Mouse (Mus musculus): ENCODE results near the gene Disp2.
A peak's percentile ranks its signal among the peaks of the same experiment; 100 is the strongest.

Disp2 gene

GRCm38 (mm10) chr2:118779504-118780480 lies at the start of gene Disp2:
Gene Disp2 (plus strand): TSS chr2:118779719.
- DNase-seq (ENCODE audit: low spot score): peak; percentile 90

GRCm38 (mm10) chr2:118729816-118730621 lies 49.5 kb upstream of the Disp2 start:
- no peak for DNase-seq (ENCODE audit: low spot score)

GRCm38 (mm10) chr2:118730622-118730915 lies 49.0 kb upstream of the Disp2 start:
- no peak for DNase-seq (ENCODE audit: low spot score)

DNA sequence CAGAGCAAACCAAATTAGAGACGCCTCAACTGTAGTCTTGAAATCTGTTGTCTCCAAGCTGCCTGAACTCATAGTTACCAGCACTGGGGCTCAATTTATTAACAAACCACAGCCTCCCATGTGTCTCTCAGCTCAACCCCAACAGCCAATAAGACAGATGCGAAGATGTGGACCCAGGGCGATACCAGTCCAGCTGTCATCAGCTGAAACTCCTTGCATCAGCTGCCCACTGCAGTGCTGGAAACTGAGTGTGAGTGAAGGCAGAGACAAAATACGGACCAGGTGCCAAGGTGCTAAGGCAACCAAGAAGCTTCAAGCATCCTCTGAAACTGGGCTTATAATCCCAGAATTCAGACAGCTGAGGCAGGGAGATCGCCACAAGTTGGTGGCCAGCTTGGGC lies 47.5 kb upstream of the Disp2 start:
- DNase-seq (ENCODE audit: low spot score): no peak

GRCm38 (mm10) chr2:118733341-118733740 lies 46.2 kb upstream of the Disp2 start:
- no peak for DNase-seq (ENCODE audit: low spot score)

DNA sequence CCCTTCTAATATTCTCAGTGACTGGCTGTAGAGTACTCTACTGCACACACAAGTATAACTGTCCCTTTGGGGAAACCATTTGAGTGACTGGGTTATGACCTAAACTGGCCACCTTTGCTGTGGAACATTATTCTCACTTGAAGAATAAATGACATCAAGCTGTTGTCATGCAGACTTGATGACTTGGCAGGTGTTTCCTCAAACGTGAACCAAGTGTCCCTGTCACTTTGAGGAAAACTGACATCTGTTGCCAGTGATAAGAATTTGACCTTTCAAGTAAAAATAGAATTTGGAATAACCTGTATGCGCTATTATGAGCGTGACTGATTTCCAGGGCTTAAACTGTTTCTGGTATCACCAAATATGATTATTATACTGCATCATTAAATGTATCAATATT lies 39.2 kb upstream of the Disp2 start:
- DNase-seq (ENCODE audit: low spot score): no peak

GRCm38 (mm10) chr2:118741183-118741582 lies 38.3 kb upstream of the Disp2 start:
- DNase-seq (ENCODE audit: low spot score): no peak

GRCm38 (mm10) chr2:118743261-118743943 lies 36.1 kb upstream of the Disp2 start:
- DNase-seq (ENCODE audit: low spot score): no peak

DNA sequence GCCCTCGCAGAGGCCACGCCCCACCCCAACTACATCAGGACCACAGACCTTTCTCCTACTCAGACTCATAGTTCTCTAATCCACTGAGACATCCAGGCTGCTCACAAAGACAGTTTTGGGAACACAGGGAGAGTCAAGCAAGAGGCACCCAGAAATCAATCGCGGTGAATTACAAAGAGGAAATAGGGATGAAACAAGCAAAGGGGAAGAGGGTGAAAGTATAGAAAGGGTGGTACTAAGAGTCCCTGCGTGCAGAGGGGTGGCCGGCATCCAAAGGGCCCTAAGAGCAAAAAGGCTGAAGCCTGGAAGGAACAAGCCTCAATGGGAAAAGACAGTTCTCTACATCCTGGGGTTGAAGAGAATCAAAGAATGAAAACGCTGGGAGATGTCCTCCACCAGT lies 34.9 kb upstream of the Disp2 start:
- DNase-seq (ENCODE audit: low spot score): no peak

DNA sequence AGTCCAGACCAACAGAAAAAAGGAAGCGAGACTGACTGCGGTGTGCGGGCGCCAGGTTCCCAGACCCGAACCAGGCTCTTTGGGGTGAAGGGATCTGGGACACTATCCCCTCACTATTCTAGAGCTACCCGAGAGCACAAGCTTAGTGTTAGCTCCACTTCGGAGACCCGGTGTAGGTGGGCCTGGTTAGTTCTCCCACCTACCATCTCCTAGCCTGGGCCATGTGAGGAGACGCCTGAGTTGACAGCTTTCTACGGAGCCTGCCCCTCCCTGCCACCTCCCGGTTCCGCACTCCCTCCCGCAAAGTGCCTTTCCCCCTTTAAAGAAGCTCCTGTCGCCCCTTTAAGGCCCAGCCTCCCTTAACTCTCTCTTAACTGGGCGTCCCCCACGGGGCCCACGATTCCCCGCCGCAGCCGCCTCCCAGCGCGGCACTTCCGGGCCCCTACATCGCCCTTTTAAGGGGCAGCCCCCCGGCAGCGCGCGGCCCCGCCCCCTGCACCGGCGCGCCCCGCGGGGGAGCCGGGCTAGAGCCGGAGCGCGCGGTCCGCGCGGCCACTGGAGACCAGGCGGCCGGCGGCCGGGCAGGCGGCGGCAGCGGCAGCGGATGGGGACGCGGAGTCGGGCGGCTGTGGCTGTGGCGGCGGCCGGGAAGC lies 34.2 kb upstream of the Disp2 start, which contains the start of gene Inafm2:
Gene Inafm2 (plus strand): TSS at position 527 of the 653 bp plus-strand sequence.
- DNase-seq (ENCODE audit: low spot score): peak; percentile 86

GRCm38 (mm10) chr2:118745915-118746901 lies 33.3 kb upstream of the Disp2 start:
- no peak for DNase-seq (ENCODE audit: low spot score)

DNA sequence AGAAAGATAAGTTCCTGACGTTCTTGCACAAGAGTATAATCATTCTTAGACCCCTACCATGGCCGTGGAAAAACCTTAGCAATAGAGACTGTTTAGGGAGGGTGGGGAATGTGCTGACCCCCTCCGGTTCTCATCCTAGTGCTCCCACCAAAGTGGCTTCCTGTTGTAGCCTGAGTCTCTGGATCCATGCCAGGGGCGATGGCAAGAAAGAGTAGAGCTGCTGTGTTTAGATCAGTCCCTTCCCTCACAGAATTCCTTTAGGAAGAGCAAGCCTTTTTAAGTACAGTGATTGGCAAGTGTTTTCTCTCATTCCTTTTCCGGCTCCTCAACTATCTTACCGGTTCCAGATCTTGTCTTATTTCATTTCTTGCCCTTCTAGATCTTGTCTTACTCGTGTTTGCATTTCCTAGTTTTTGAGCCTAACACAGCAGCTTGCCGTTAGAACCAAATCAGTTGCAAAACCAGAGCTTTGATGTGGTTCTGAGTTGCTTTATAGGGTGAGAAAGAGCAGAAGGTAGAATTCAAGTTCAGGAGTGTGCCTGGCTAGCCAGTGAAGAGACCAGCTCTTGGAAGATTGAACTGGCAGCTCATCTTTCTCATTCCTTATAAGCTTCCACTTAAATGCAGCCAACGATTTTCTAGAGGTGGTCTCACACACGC lies 32.1 kb upstream of the Disp2 start:
- no peak for DNase-seq (ENCODE audit: low spot score)

DNA sequence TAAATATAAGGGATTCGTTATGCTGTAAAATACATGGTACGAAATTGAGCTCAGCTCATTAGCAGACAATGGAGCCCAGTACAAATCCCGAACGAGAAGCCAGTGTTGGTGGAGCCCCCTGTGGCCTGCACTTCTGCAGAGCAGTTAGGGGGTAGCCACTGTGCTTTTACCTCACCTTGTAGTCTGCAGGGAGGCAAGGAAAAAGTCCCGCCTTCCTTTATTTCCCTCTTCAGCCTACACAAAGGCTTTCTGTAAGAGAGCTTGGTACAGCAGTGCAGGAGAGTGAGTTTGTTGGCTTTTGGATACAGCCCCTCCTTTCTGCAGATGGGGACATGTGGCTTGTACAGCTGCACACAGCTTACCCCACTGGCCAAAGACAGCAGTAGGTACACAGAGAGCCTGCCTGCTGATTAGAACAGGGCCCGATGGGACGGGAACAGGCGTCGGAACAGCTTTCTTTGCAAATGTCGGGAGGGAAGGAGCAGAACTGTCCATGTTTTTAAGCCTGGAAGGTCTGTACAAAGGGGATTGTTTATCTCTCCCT lies 30.1 kb upstream of the Disp2 start:
- no peak for DNase-seq (ENCODE audit: low spot score)

DNA sequence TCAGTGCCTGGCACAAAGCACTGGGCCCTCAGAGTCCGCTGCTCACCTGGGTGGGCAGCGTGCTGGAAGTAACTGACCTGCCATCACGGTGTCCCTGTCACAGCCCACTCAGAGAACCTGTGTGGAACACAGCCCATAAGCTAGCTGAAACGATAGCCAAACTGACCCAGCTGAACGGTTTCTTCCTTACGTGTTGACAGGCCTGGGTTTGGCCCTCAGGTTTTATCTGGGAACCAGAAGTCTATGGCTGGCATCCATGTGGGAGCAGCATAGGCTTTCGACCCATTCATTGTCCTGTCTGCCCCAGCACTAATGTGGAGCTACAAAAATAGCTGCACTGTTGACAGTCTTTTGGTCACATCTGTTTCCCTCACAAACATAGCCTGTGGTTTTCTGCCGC lies 29.0 kb upstream of the Disp2 start:
- DNase-seq (ENCODE audit: low spot score): no peak

DNA sequence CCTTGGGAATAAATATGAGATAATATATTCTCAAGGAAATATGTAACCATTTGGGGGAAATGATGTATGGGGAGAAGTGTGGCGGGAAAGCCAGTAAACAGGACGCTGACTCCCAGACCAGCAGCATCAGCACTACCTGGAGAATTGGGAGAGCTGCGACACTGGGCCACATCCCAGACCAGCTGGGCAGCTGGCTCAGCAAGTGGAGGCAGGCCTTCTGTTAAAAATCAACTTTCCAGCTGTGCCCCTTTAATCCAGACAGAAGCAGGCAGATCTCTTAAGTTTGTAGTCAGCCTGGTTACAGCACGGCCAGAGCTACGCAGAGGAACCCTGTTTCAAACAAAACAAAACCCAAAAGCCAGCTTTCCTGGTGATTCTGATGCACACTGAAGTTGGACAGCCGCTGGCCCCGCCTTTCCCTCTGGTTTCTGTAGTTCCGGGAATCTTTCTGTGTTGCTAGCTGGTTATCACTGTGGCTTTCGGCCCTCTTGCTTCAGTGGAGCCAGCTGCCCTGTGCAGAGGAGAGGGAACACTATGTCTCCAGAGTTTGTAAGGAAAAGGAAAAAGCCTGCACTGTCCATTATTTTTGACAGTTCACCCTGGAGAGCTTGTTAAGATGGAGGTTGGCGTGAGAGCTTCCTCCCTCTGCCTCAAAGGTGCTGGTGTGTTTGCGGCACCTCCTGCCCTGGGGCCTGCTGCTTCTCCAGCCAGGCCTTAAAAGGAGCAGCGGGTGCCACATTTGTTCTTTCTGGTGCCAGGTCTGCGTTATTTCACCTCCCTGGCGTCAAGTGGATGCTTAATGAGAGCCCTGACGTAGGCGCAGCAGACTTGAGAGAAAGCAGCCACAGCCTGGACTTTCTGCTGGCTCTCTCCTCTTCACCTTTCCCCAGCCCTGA lies 27.4 kb upstream of the Disp2 start:
- no peak for DNase-seq (ENCODE audit: low spot score)

DNA sequence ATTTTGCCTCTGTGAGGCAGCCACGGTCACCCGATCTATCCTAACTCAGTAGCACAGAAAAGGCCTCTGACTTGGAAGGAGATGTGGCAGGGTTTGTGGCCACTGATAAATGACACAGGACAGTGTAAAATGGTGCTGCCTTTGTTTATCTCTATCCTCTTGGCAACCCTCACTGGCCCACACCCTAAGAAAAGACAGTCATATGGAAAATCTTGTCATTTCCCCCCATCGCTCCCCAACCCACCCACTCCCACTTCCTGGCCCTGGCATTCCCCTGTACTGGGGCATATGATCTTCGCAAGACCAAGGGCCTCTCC lies 26.8 kb upstream of the Disp2 start:
- no peak for DNase-seq (ENCODE audit: low spot score)

DNA sequence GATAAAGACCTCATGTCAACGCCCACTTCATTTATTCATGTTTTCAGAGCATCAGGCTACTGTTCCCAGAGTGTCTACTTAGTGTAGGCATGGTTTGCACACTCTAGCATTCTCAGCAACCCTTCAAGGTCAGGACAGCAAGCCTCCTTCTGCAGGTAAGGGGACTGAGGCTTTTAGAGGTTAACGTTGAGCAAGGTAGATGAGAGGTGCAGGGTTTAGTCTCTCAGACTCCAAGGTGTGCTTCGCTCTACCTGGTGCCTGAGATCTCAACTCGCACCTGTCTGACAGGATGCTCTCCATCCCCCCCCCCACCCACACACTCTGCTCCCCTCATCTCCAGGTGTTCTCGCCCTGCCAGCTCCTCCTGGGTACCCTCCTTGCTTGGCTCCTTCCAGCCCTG lies 25.4 kb upstream of the Disp2 start:
- DNase-seq (ENCODE audit: low spot score): no peak

DNA sequence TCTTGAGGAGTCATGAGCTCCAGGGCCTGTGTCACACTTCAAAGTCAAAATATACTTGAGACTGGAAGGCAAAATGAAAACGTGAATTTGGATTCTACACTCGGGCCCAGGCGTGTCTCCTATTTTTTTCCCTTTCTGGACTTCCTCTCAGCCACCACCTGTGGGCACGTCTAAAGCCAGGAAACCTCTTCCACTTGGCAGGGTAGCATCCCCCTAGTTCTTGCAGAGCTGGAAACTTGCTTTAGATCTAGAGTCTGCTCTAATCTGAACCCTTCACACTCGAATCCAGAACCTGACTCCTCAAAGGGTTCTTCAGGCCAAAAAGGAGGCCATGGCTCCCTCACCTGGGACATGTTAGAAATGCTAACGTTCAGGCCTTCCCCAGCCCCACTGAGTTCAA lies 24.1 kb upstream of the Disp2 start:
- DNase-seq (ENCODE audit: low spot score): no peak

- DNase-seq (ENCODE audit: low spot score): no peak
Measured at GRCm38 (mm10) chr2:118756103-118756502, 23.4 kb upstream of the Disp2 start.
